Mouse (Mus musculus) cortical plate, adult 2 months (tissue): ENCODE data around the gene Ikbkg.
"Not testable (repeated sequence)": the region's sequence is repeated elsewhere in the genome, so short reads cannot be mapped to it uniquely, and the experiment has no call there.

Experiments used
- CTCF ChIP-seq: fragments of 200-500 bp; IDR thresholded peaks from 2 replicates; pipeline ENCODE4 v1.5.1; 2011; ENCODE audit warnings: mild to moderate bottlenecking, control low read depth, low read length; ENCODE audit not compliant: insufficient read depth; ENCODE audit errors: extremely low read depth
- POLR2A ChIP-seq: fragments of 200-500 bp; IDR thresholded peaks from 2 replicates; pipeline ENCODE4 v1.6.1; 2011; ENCODE audit warnings: mild to moderate bottlenecking, low read length, control low read depth; ENCODE audit not compliant: insufficient read depth; ENCODE audit errors: extremely low read depth

DNA sequence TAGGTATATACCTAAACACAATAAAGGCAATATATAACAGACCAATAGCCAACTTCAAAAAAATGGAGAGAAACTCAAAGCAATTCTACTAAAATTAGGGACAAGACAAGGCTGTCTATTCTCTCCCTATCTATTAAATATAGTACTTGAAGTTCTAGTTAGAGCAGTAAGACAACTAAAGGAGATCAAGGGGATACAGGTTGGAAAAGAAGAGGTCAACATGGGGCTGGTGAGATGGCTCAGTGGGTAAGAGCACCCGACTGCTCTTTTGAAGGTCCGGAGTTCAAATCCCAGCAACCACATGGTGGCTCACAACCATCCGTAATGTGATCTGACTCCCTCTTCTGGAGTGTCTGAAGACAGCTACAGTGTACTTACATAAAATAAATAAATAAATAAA is 36.0 kb upstream of the Ikbkg start:
- TF ChIP-seq CTCF, POLR2A: not testable (repeated sequence)
